Mouse (Mus musculus): ENCODE data around the gene Olfr1346. TPM values are rescaled to one million over a fixed set of nuclear protein-coding genes. Genes with fewer than 3 reads are reported as not detected.

The Olfr1346 gene
- total RNA-seq, 1 experiment = not detected

DNA sequence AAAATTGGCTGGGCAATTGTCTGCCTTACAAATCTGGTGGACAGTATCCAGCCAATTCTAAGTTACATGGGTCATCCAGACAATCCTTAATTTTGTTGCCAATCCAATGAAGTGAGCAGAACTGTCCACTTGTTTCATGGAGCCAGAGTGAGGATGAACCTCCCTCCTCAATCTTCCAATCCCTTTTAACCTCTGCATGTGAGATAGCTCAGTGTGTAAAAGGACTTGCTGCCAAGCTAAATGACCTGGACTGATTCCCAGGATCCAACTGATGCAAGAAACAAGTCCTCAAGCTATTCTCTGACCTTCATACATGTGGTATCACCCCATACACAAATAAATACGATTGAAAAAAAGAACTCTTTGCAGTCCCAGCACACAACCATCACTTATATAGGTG is 54.8 kb downstream of the Olfr1346 start:
- Histone ChIP-seq H3K9ac (ENCODE audit: insufficient read depth, low read depth, low read length, poor library complexity, severe bottlenecking) (no peak overlapping the region), H3K9me3 (ENCODE audit: control insufficient read depth, insufficient read depth, low read depth, low read length) (no peaks in the 10 kb centered on the region), H3K36me3 (ENCODE audit: control insufficient read depth, insufficient read depth, low read length, poor library complexity, severe bottlenecking) (no peaks in the 10 kb centered on the region), H3K27ac (ENCODE audit: insufficient read depth, low read depth, low read length, poor library complexity, severe bottlenecking) (no peak overlapping the region), H3K4me3 (ENCODE audit: insufficient read depth in 1 of 2, low read depth in 1 of 2, low read length in 2 of 2, poor library complexity in 1 of 2, severe bottlenecking in 1 of 2) (no peak overlapping the region), H3K4me1 (ENCODE audit: control insufficient read depth in 2 of 2, insufficient read depth in 2 of 2, low read length in 2 of 2, poor library complexity in 1 of 2) (no peaks in the 10 kb centered on the region)
- no peak for DNase-seq (ENCODE audit: low read depth, low spot score)
- TF ChIP-seq ZNF384 (IDR thresholded peaks at IDR 0.05; ENCODE audit: low read depth, low read length) (no peak), MAFK (IDR thresholded peaks at IDR 0.05; ENCODE audit: insufficient read depth, low read depth, low read length) (no peak), ZC3H11A (IDR thresholded peaks at IDR 0.05; ENCODE audit: borderline replicate concordance, low read depth, low read length) (no peak), CHD2 (IDR thresholded peaks at IDR 0.05; ENCODE audit: low read depth, low read length) (no peak), HCFC1 (IDR thresholded peaks at IDR 0.05; ENCODE audit: borderline replicate concordance, insufficient read depth, low read length) (no peak)
- in situ Hi-C loops (cut with MboI; ENCODE audit: low sequenced_read_pairs in 2 of 2, unreplicated experiment in 2 of 2) = no loop called here

DNA sequence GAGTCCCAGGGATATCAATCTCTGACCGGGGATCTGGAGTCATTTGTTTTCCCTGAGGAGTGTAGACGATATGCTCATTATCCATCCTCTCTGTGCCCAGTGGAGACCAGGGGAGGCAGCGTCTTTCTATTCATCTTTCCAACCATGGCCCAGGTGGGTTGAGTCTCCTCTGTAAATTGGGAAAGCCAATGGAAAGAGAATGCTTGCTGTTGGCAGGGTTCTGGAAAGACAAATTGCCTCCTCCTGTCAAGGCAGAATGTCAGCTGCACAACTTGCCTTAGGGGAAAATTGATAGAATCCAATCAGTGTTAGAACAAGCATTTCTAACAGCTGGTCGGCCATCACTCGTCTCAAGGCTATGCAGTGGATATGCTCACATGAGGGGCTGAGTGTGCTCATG is 55.9 kb downstream of the Olfr1346 start, which contains the start of gene Olfr1349:
Olfr1349 (minus strand) TSS at position 101 of the 400 bp plus-strand sequence.
- no peak for DNase-seq (ENCODE audit: low read depth, low spot score)
- Histone ChIP-seq H3K4me1 (ENCODE audit: control insufficient read depth in 2 of 2, insufficient read depth in 2 of 2, low read length in 2 of 2, poor library complexity in 1 of 2) (no peaks in the 10 kb centered on the region), H3K9ac (ENCODE audit: insufficient read depth, low read depth, low read length, poor library complexity, severe bottlenecking) (no peak within 1 kb of the TSS), H3K4me3 (ENCODE audit: insufficient read depth in 1 of 2, low read depth in 1 of 2, low read length in 2 of 2, poor library complexity in 1 of 2, severe bottlenecking in 1 of 2) (no peak within 1 kb of the TSS), H3K27ac (ENCODE audit: insufficient read depth, low read depth, low read length, poor library complexity, severe bottlenecking) (no peak within 1 kb of the TSS), H3K36me3 (ENCODE audit: control insufficient read depth, insufficient read depth, low read length, poor library complexity, severe bottlenecking) (no peaks in the 10 kb centered on the region), H3K9me3 (ENCODE audit: control insufficient read depth, insufficient read depth, low read depth, low read length) (no peaks in the 10 kb centered on the region)
- in situ Hi-C loops (cut with MboI; ENCODE audit: low sequenced_read_pairs in 2 of 2, unreplicated experiment in 2 of 2) = no loop called here
- TF ChIP-seq ZC3H11A (IDR thresholded peaks at IDR 0.05; ENCODE audit: borderline replicate concordance, low read depth, low read length) = no peak

DNA sequence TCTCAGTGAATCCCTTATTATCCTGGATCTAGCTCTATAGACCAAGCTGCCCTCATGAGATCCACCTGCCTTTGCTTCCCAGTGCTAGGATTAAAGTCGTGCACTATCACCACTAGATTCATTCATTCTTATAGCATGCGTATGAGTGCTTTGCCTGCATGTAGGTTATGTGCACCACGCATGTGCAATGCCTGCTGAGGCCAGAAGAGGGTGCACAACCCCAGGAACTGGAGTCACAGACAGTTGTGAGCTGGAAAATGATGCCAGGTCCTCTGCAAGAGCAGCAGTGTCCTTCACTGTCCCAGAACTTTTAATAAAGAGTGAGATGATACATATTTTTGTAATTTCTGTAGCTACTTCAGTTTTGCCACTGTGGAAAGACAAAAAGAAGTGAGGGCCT is 58.1 kb downstream of the Olfr1346 start:
- DNase-seq (ENCODE audit: low read depth, low spot score) = peak; percentile 35
- Histone ChIP-seq H3K9ac (ENCODE audit: insufficient read depth, low read depth, low read length, poor library complexity, severe bottlenecking) (no peak overlapping the region), H3K27ac (ENCODE audit: insufficient read depth, low read depth, low read length, poor library complexity, severe bottlenecking) (no peak overlapping the region), H3K9me3 (ENCODE audit: control insufficient read depth, insufficient read depth, low read depth, low read length) (no peaks in the 10 kb centered on the region), H3K4me1 (ENCODE audit: control insufficient read depth in 2 of 2, insufficient read depth in 2 of 2, low read length in 2 of 2, poor library complexity in 1 of 2) (no peaks in the 10 kb centered on the region), H3K4me3 (ENCODE audit: insufficient read depth in 1 of 2, low read depth in 1 of 2, low read length in 2 of 2, poor library complexity in 1 of 2, severe bottlenecking in 1 of 2) (no peak overlapping the region), H3K36me3 (ENCODE audit: control insufficient read depth, insufficient read depth, low read length, poor library complexity, severe bottlenecking) (no peaks in the 10 kb centered on the region)
- TF ChIP-seq ZNF384 (IDR thresholded peaks at IDR 0.05; ENCODE audit: low read depth, low read length) = no peak
- TF ChIP-seq ZC3H11A (IDR thresholded peaks at IDR 0.05; ENCODE audit: borderline replicate concordance, low read depth, low read length) = 0 out of 2 replicates have a peak, but pooled peaks have one; percentile 39
- in situ Hi-C loops (cut with MboI; ENCODE audit: low sequenced_read_pairs in 2 of 2, unreplicated experiment in 2 of 2) = loop anchor here in 1 of 2 experiments (5.0 kb wide), 1 partner anchor 168 kb away; no protein-coding TSS in a partner anchor

DNA sequence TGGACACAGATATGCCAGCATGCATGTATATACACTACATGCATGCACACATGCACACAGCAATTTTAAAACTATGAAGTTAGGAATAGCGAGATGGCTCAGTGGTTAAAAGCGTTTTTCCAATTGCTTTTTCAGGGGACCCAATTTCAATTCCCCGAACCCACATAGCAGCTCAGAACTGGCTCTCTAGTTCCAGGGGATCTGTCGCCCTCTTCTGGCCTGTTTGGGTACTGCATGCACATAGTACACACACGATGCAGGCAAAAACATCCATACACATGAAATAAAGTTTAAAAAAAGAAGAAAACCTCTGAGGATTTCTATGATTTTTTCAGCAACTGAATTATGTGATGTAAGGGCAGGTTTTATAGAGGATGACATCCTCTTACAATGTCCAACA is 59.2 kb downstream of the Olfr1346 start:
- no peaks in the 10 kb centered on the region for H3K9me3 ChIP-seq (ENCODE audit: control insufficient read depth, insufficient read depth, low read depth, low read length)
- H3K27ac ChIP-seq (ENCODE audit: insufficient read depth, low read depth, low read length, poor library complexity, severe bottlenecking) = no peak overlapping the region
- no peak for TF ChIP-seq MAFK (IDR thresholded peaks at IDR 0.05; ENCODE audit: insufficient read depth, low read depth, low read length)
- TF ChIP-seq ZNF384 (IDR thresholded peaks at IDR 0.05; ENCODE audit: low read depth, low read length) = no peak
- TF ChIP-seq HCFC1 (IDR thresholded peaks at IDR 0.05; ENCODE audit: borderline replicate concordance, insufficient read depth, low read length) = no peak
- TF ChIP-seq ZC3H11A (IDR thresholded peaks at IDR 0.05; ENCODE audit: borderline replicate concordance, low read depth, low read length) = 0 out of 2 replicates have a peak, but pooled peaks have one; percentile 11
- TF ChIP-seq CHD2 (IDR thresholded peaks at IDR 0.05; ENCODE audit: low read depth, low read length) = no peak
- H3K4me3 ChIP-seq (ENCODE audit: insufficient read depth in 1 of 2, low read depth in 1 of 2, low read length in 2 of 2, poor library complexity in 1 of 2, severe bottlenecking in 1 of 2) = no peak overlapping the region
- in situ Hi-C loops (cut with MboI; ENCODE audit: low sequenced_read_pairs in 2 of 2, unreplicated experiment in 2 of 2) = loop anchor here in 1 of 2 experiments (5.0 kb wide), 1 partner anchor 169 kb away; no protein-coding TSS in a partner anchor
- DNase-seq (ENCODE audit: low read depth, low spot score) = peak; percentile 38
- H3K36me3 ChIP-seq (ENCODE audit: control insufficient read depth, insufficient read depth, low read length, poor library complexity, severe bottlenecking) = no peaks in the 10 kb centered on the region
- H3K4me1 ChIP-seq (ENCODE audit: control insufficient read depth in 2 of 2, insufficient read depth in 2 of 2, low read length in 2 of 2, poor library complexity in 1 of 2) = no peaks in the 10 kb centered on the region
- H3K9ac ChIP-seq (ENCODE audit: insufficient read depth, low read depth, low read length, poor library complexity, severe bottlenecking) = no peak overlapping the region

Other genes starting within 250 kb of the Olfr1346 start
- 2.1 and 3.3 TPM in 2 replicates for gene Zscan5b, start 244.8 kb upstream of the Olfr1346 start, total RNA-seq (2012; rRNA removed)
- gene Epp13, start 214.4 kb upstream of the Olfr1346 start, total RNA-seq (2012; rRNA removed) = 9.7 and 12.4 TPM in 2 replicates
- gene Zfp667, start 180.5 kb upstream of the Olfr1346 start, total RNA-seq (2012; rRNA removed) = 2.3 and 3.2 TPM in 2 replicates
- gene Zfp583, start 135.8 kb upstream of the Olfr1346 start, total RNA-seq (2012; rRNA removed) = 3.2 and 3.6 TPM in 2 replicates
- gene Gm3854, start 123.3 kb upstream of the Olfr1346 start, total RNA-seq (2012; rRNA removed) = 2.5 and 2.9 TPM in 2 replicates
- 1.2 and 1.5 TPM in 2 replicates for gene Zfp78, start 103.8 kb upstream of the Olfr1346 start, total RNA-seq (2012; rRNA removed)
- gene Zfp28, start 83.8 kb upstream of the Olfr1346 start, total RNA-seq (2012; rRNA removed) = 5.6 and 7.7 TPM in 2 replicates
- gene Smim17, start 68.4 kb upstream of the Olfr1346 start, total RNA-seq (2012; rRNA removed) = 0.21 and 0.54 TPM in 2 replicates
- 0.09 and 0.11 TPM in 2 replicates for gene Gm20715, start 56.8 kb upstream of the Olfr1346 start, total RNA-seq (2012; rRNA removed)
- gene Olfr1344, start 28.4 kb upstream of the Olfr1346 start, total RNA-seq (2012; rRNA removed) = 0.37 TPM in 1 of 2 replicates, not detected in the other
- gene Olfr1336, start 10.9 kb upstream of the Olfr1346 start, total RNA-seq (2012; rRNA removed) = not detected in 2 replicates
- gene Olfr5, start 19.8 kb downstream of the Olfr1346 start, total RNA-seq (2012; rRNA removed) = not detected in 2 replicates
- not detected in 2 replicates for gene Olfr1347, start 32.7 kb downstream of the Olfr1346 start, total RNA-seq (2012; rRNA removed)
- gene Olfr1348, start 41.6 kb downstream of the Olfr1346 start, total RNA-seq (2012; rRNA removed) = not detected in 2 replicates
- not detected in 2 replicates for gene Olfr1349, start 55.8 kb downstream of the Olfr1346 start, total RNA-seq (2012; rRNA removed)
- not detected in 2 replicates for gene Olfr1350, start 97.7 kb downstream of the Olfr1346 start, total RNA-seq (2012; rRNA removed)
- gene Zim1, start 229.3 kb downstream of the Olfr1346 start, total RNA-seq (2012; rRNA removed) = 0.95 and 1.7 TPM in 2 replicates

Measured in ES-E14 (cell line).